Mouse (Mus musculus) heart, embryonic 14.5 days (tissue): ENCODE results near the gene Ccdc154. TPM values are rescaled to one million over a fixed set of nuclear protein-coding genes. Genes with fewer than 3 reads are reported as not detected.

Source experiments
- ATAC-seq: fragments of 200-750 bp; cut with Nextera tagmentation; 2 replicates; pipeline ENCODE4 v1.8.0; 2017; ENCODE audit warnings: low read depth, moderate TSS enrichment; ENCODE audit not compliant: insufficient number of reproducible peaks, insufficient read depth, low FRiP score
- H3K27ac ChIP-seq, 2 experiments: fragments of 200-500 bp in 1 of 2; fragments of 300-500 bp in 1 of 2; sonication (generic) in 1 of 2; replicated peaks in 1 of 2; 2 replicates each; pipeline ENCODE4 v1.5.1; 2012 to 2014; ENCODE audit warnings: low read depth in 2 of 2, low read length in 2 of 2, control low read depth in 1 of 2, mild to moderate bottlenecking in 1 of 2, mixed read lengths in 1 of 2; ENCODE audit not compliant: control insufficient read depth in 1 of 2, insufficient read depth in 1 of 2
- H3K27me3 ChIP-seq: fragments of 300-500 bp; sonication (generic); 2 replicates; pipeline ENCODE4 v1.6.1; 2014; ENCODE audit warnings: mild to moderate bottlenecking, low read length, control low read depth; ENCODE audit not compliant: control insufficient read depth, insufficient read depth
- H3K36me3 ChIP-seq: fragments of 300-500 bp; sonication (generic); 2 replicates; pipeline ENCODE4 v1.6.1; 2014; ENCODE audit warnings: mild to moderate bottlenecking, control low read depth, low read length, mixed read lengths; ENCODE audit not compliant: control insufficient read depth, insufficient read depth
- H3K4me1 ChIP-seq, 2 experiments: fragments of 200-500 bp in 1 of 2; fragments of 300-500 bp in 1 of 2; sonication (generic) in 1 of 2; 2 replicates each; pipeline ENCODE4 v1.6.1; 2012 to 2014; ENCODE audit warnings: low read length in 2 of 2, control low read depth in 1 of 2, mixed read lengths in 1 of 2; ENCODE audit not compliant: control insufficient read depth in 2 of 2, insufficient read depth in 2 of 2
- H3K4me2 ChIP-seq: fragments of 300-500 bp; sonication (generic); 2 replicates; pipeline ENCODE4 v1.6.1; 2014; ENCODE audit warnings: mild to moderate bottlenecking, low read length
- H3K4me3 ChIP-seq, 2 experiments: fragments of 200-500 bp in 1 of 2; fragments of 300-500 bp in 1 of 2; sonication (generic) in 1 of 2; 2 replicates each; pipeline ENCODE4 v1.5.1; 2012 to 2014; ENCODE audit warnings: low read length in 2 of 2, mild to moderate bottlenecking in 2 of 2, control low read depth in 1 of 2, low read depth in 1 of 2, moderate library complexity in 1 of 2; ENCODE audit not compliant: control insufficient read depth in 1 of 2, insufficient read depth in 1 of 2
- H3K9ac ChIP-seq: fragments of 300-500 bp; sonication (generic); 2 replicates; pipeline ENCODE4 v1.6.1; 2014; ENCODE audit warnings: mild to moderate bottlenecking, low read length
- H3K9me3 ChIP-seq: fragments of 300-500 bp; sonication (generic); 2 replicates; pipeline ENCODE4 v1.6.1; 2016; ENCODE audit warnings: low read length, control low read depth; ENCODE audit not compliant: control insufficient read depth
- WGBS: fragments of 180-500 bp; shearing (Covaris S2); extraction: QIAGEN DNeasy Blood & Tissue Kit; methylation state at CpG from one replicate; pipeline ENCODE4 v1.1.7; 2014; 5-methylcytosine and 5-hydroxymethylcytosine counted together
- polyA plus RNA-seq: library from polyadenylated mRNA; unstranded; fragments of >200 nt; fragmentation: Nextera tagmentation; extraction: Ambion mirVana; gene quantifications from 2 replicates; pipeline ENCODE4 v1.2.1, GENCODE M21; 2014

Gene Ccdc154
- polyA plus RNA-seq, 1 experiment from 2014 or later = not detected

DNA sequence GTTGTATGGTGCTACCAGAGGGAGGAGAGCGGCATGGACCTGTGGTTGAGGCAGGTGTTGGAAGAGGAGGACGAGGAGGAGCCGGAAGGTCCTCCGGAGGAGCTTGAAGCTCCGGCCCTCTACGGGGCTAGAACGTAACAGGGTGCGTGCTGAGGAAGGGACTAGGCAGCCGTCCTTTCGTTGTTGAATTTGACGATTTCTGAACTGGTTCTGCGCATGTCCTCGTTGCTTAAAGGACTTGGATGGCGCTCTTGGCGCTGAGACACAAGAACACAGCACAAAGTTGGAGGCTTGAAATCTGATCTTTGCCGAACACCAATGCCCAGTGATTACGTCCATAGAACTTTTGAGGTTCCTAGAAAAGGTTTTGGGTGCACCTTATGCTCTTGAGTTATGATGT lies 22.7 kb downstream of the Ccdc154 start:
- H3K27me3 ChIP-seq = peaks cover 9% of the 10 kb centered on the region; the same call in 1 of the 2 replicates
- peak overlapping the region in 1 of 2 experiments; percentile 87; a peak in 1 of 4 replicates for H3K27ac ChIP-seq
- no peaks in the 10 kb centered on the region for H3K36me3 ChIP-seq
- H3K4me1 ChIP-seq = peaks cover 11 to 32% of the 10 kb centered on the region in 2 experiments
- peak overlapping the region; percentile 87 to 96 for H3K4me3 ChIP-seq
- no peaks in the 10 kb centered on the region for H3K9me3 ChIP-seq
- 9% methylated on average over 17 of the region's 17 CpGs for WGBS
- H3K4me2 ChIP-seq = peak overlapping the region; percentile 99
- peak overlapping the region; percentile 83 for H3K9ac ChIP-seq
- no peak for ATAC-seq

DNA sequence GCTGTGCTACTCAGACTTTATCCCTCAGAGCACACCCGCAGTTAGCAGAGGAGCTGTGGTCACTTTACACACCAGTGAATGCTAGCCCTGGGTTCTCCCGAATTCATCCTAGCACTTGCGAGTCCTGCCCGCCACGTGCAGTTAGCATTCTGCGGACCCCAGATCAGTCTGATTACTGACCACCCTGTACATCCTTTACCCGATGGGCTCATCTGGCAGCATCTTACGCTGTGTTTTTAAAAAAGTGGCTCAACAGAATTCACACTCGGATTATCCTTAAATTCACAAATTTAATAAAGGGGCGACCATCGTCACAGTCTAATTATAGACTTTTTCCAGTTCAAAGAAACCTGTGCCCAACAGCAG lies 25.5 kb downstream of the Ccdc154 start:
- 5% methylated on average over 11 of the region's 11 CpGs for WGBS
- peak overlapping the region; percentile 79 to 99 for H3K4me3 ChIP-seq
- peak overlapping the region; percentile 84 for H3K4me2 ChIP-seq
- H3K27me3 ChIP-seq = 0 out of 2 replicates have a peak, but pooled peaks cover 3% of the 10 kb centered on the region
- ATAC-seq = no peak
- H3K27ac ChIP-seq = peak overlapping the region; percentile 75 to 83
- peaks cover 11 to 32% of the 10 kb centered on the region in 2 experiments for H3K4me1 ChIP-seq
- no peaks in the 10 kb centered on the region for H3K9me3 ChIP-seq
- H3K9ac ChIP-seq = peak overlapping the region; percentile 88
- H3K36me3 ChIP-seq = peaks cover 21% of the 10 kb centered on the region

DNA sequence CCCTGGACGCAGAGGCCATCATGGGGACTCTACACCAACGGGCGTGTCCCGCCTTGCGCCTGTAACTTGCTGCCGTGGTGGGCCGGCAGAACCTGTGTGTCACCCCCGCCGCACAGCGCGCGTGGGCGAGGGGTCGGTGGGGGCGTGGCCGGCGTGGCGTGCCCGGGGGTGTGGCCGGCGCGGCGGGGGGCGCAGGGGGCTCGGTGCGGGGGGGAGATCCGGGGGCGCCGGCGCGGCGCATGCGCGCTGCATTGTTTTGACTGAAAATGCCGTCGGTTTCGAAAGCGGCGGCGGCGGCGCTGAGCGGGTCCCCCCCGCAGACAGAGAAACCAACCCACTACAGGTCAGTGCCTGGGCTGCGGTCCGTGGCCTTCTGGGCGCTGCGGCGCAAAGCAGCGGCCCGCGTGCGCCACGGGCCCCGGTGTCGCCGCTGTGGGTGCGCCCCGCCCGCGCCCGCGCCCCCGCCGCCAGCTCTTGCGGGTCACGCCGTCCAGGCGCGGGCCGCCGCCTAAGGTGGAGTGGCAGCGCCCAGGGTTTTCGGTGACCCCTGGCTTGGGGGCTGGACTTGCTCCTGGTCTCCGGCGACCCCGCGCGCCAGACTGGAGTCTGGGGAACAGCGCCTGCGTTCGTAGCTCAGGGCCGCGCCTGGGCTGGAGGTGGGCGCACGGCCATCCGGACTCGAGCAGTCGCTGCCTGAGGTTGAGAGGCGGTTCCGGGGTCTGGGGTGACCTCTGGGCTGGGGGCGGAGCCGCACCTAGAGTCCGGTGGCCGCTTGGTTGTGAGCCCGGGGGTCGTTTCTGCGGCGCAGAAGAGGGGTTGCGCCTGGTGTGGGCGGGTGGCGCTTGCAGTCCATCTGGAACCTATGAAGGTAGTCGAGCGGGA lies 26.1 kb downstream of the Ccdc154 start, which contains the start of gene Unkl:
Gene Unkl, plus strand, starts transcription at position 248 of the 882 bp plus-strand sequence.
- ATAC-seq = peak; percentile 64
- Histone ChIP-seq H3K4me1 (peaks cover 11 to 32% of the 10 kb centered on the region in 2 experiments), H3K9ac (peak within 1 kb of the TSS; percentile 88), H3K36me3 (peaks cover 25% of the 10 kb centered on the region), H3K4me2 (peak within 1 kb of the TSS; percentile 84), H3K4me3 (peak within 1 kb of the TSS; percentile 79 to 99), H3K27ac (peak within 1 kb of the TSS; percentile 75 to 83), H3K9me3 (no peaks in the 10 kb centered on the region), H3K27me3 (no peaks in the 10 kb centered on the region)
- WGBS = under 1% methylated on average over 104 of the region's 104 CpGs

DNA sequence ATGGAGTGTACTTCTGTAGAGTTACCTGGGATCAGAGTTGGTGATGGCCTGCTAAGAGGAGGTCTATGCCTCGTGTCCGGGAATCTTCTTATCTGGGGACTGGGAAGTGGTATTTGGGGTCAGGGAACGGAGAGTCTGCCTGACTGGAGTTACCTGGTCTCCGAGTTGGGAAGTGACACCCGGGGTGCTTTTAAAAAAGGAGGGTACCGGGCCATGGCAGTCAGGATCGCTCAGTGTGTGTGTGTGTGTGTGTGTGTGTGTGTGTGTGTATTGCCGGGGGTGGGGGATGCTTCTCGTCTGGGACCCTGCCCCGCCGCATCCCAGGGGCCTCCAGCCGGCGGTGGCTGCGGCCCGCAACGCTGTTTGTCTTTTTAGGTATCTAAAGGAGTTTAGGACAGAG lies 26.8 kb downstream of the Ccdc154 start:
- 2% methylated on average over 15 of the region's 16 CpGs for WGBS
- Histone ChIP-seq H3K27me3 (no peaks in the 10 kb centered on the region), H3K9ac (peak overlapping the region; percentile 88), H3K4me1 (peaks cover 9 to 27% of the 10 kb centered on the region in 2 experiments), H3K9me3 (no peaks in the 10 kb centered on the region), H3K36me3 (peaks cover 32% of the 10 kb centered on the region), H3K27ac (peak overlapping the region in 1 of 2 experiments; percentile 83; a peak in 1 of 4 replicates), H3K4me2 (peak overlapping the region; percentile 84), H3K4me3 (peak overlapping the region; percentile 79 to 99)
- no peak for ATAC-seq

DNA sequence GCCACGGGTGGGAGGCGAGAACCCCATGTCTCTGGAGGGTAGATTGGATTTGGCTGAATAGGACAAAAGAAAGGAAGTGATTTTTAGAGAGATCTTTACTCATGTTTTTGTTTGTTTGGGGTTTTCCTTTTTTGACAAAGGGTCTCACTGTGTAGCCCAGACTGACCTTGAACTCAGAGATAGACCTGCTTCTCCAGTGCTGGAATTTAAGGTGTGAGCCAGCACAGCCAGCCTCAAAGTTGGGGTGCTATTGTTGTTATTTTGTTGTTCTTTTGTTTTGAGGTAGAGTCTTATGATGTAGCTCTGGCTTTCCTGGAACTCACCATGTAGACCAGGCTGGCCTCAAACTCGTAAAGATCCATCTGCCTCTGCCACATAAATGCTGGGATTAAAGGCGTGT lies 40.1 kb downstream of the Ccdc154 start:
- Histone ChIP-seq H3K9ac (no peak overlapping the region), H3K36me3 (peaks cover 77% of the 10 kb centered on the region), H3K27ac (no peak overlapping the region), H3K4me3 (no peak overlapping the region), H3K9me3 (no peaks in the 10 kb centered on the region), H3K4me2 (no peak overlapping the region), H3K27me3 (no peaks in the 10 kb centered on the region), H3K4me1 (no peaks in the 10 kb centered on the region)
- ATAC-seq = no peak
- WGBS = 85% methylated on average over 4 of the region's 4 CpGs

DNA sequence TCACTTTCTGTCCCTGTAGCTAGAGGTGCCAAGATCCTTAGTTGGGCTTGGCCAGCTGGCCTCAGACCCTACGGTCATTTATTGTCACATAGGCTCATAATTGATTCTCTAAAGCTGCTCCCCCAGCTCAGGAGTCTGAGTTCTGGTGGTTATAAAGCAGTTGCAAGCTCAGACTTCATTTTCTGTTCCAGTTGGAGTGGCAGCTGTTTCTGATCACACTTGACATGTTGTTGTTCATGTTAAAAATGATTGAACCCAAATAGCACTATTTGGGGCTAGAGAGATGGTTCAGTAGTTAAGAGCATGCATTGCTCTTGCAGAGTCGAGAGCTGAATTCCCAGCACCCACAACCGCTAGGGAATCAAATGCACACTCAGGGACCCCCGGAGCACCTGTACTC lies 47.7 kb downstream of the Ccdc154 start:
- H3K9ac ChIP-seq = no peak overlapping the region
- H3K4me1 ChIP-seq = no peaks in the 10 kb centered on the region
- ATAC-seq = no peak
- no peaks in the 10 kb centered on the region for H3K27me3 ChIP-seq
- H3K4me2 ChIP-seq = no peak overlapping the region
- 93% methylated on average over 4 of the region's 4 CpGs for WGBS
- H3K9me3 ChIP-seq = no peaks in the 10 kb centered on the region
- H3K27ac ChIP-seq = no peak overlapping the region
- no peak overlapping the region for H3K4me3 ChIP-seq
- H3K36me3 ChIP-seq = peaks cover 99% of the 10 kb centered on the region

DNA sequence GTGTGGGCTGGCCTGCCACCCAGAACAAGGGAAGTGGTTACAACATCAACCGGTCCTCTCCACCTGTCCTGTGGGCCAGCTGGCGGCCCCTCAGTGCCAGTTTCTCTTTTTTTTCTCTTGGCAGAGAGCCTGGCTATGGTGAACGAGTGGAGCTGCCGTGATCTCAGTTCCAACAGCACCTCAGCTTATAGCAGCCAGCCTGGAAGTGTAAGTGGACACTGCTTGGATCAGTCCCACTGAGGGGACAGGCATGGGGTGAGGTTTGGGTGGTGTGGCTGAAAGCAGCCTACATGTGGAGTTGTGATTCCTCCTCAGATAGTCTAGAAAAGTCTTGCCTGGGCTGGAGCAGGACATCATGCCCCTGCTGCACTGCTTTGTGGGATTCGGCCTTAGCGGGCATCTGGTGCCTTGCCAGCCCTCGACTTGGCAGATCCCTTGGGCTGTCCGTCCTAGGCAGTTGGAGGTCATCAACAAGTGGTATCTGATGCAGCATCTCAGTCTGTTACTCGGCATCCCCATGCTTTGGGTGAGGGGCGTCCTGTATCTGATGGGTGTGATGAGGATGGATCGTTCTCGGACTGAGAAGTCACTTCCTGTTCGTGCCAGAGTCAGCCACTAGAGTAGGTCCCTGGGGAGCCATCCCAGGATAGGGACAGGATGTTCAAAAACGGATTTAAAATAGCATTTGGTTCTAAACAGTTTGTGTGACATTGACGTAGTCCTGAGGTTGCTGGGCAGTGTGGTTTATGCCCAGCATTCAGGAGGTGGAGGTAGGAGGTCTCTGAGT lies 48.6 kb downstream of the Ccdc154 start:
- 74% methylated on average over 15 of the region's 15 CpGs for WGBS
- Histone ChIP-seq H3K36me3 (peaks cover 99% of the 10 kb centered on the region), H3K9me3 (no peaks in the 10 kb centered on the region), H3K9ac (no peak overlapping the region), H3K4me1 (no peaks in the 10 kb centered on the region), H3K4me2 (no peak overlapping the region), H3K27ac (no peak overlapping the region), H3K27me3 (no peaks in the 10 kb centered on the region), H3K4me3 (no peak overlapping the region)
- ATAC-seq = no peak
